Mouse (Mus musculus) colon, adult 2 months (tissue): ENCODE data around the gene Rpl24. TPM values are rescaled to one million over a fixed set of nuclear protein-coding genes. Genes with fewer than 3 reads are reported as not detected.

Experiments used
- polyA plus RNA-seq: library from polyadenylated mRNA; depleted of rRNA; stranded (reverse); fragments of >200 nt; gene quantifications from 2 replicates; pipeline ENCODE4 v1.2.3, GENCODE M21; 2012; rRNA removed

Gene Rpl24
- 39.1 and 104 TPM in 2 replicates for polyA plus RNA-seq

GRCm38 (mm10) chr16:55966212-55966871 is at the start of gene Rpl24:
Rpl24 (plus strand) TSS chr16:55966275.

DNA sequence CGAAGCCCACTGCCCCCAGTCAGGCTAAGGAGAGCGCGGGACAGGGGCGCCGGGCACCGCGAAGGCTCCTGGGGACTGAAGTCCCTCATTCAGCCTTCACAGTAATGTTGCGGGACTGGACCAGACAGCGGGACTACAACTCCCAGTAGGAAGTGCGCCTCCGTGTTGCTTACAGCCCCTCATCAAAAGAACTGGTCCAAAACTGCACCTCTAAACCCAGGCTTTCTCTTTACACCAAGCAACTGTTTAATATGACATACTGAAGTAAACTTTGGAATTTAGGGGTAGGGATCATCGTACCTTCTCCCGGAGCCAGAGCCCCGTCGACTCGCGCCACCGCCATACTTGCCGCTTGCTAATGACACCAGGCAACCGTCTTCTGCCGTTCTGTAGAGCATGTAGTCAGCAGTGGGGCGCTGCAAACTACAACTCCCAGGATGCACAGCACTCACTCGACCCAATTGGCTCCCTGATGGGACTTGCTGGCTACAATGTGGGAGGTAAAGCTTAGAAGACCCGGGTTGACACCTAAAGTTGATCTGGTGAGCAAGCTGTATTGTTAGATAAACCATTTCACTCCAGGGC is 31.5 kb upstream of the Rpl24 start, which contains the start of gene Cep97:
Gene Cep97, minus strand, starts transcription at position 403 of the 585 bp plus-strand sequence.

GRCm38 (mm10) chr16:55973431-55974255 is 7.6 kb downstream of the Rpl24 start, which contains the start of gene Zbtb11:
Zbtb11 (plus strand) TSS chr16:55973883.

Other genes with a start within 250 kb of the Rpl24 start
- gene Nfkbiz, start 127.4 kb upstream of the Rpl24 start, polyA plus RNA-seq = 27.5 and 29.9 TPM in 2 replicates
- gene Nxpe3, start 71.0 kb upstream of the Rpl24 start, polyA plus RNA-seq = 0.23 and 0.27 TPM in 2 replicates
- 0.34 and 0.43 TPM in 2 replicates for gene Cep97, start 31.4 kb upstream of the Rpl24 start, polyA plus RNA-seq
- gene Zbtb11, start 7.6 kb downstream of the Rpl24 start, polyA plus RNA-seq = 3.0 and 4.0 TPM in 2 replicates
- 5.0 and 6.1 TPM in 2 replicates for gene Pcnp, start 63.5 kb downstream of the Rpl24 start, polyA plus RNA-seq
- gene Trmt10c, start 71.5 kb downstream of the Rpl24 start, polyA plus RNA-seq = 3.4 and 3.5 TPM in 2 replicates
- 1.1 and 1.2 TPM in 2 replicates for gene Senp7, start 82.1 kb downstream of the Rpl24 start, polyA plus RNA-seq
- gene Impg2, start 238.0 kb downstream of the Rpl24 start, polyA plus RNA-seq = 0.02 TPM in 2 replicates